ENCODE assay signal across 8 mouse cellular contexts in genomic region chr4:107178182-107178829, GRCm38 (mm10). TPM values are rescaled to one million over a fixed set of nuclear protein-coding genes. Genes with fewer than 3 reads are reported as not detected.
DNase-seq lines count a peak whose midpoint lies in the region; ATAC-seq and TF ChIP-seq lines count a peak whose summit lies in the region.

TSS of gene Tmem59 (plus strand) at chr4:107178399.

- peaks cover 37% of the 10 kb centered on the region for H3K36me3 ChIP-seq in G1E (replicated peaks)
- 0 out of 2 replicates have a peak, but pooled peaks cover 2% of the 10 kb centered on the region for H3K36me3 ChIP-seq in forebrain, embryonic 16.5 days (ENCODE audit: control insufficient read depth, insufficient read depth)
- peaks cover 18% of the 10 kb centered on the region for H3K36me3 ChIP-seq in lung, embryonic 14.5 days (ENCODE audit: insufficient read depth)
- H3K36me3 ChIP-seq in thymus, adult 2 months (ENCODE audit: control insufficient read depth, insufficient read depth, low read length): peaks cover 10% of the 10 kb centered on the region; the same call in 1 of the 2 replicates

- H3K27ac ChIP-seq in forebrain, embryonic 16.5 days (ENCODE audit: low read length): peak within 1 kb of the TSS; percentile 98
- peak within 1 kb of the TSS; percentile 98 for H3K27ac ChIP-seq in layer of hippocampus, adult 2 months
- peak within 1 kb of the TSS; percentile 93 for H3K27ac ChIP-seq in lung, embryonic 14.5 days (ENCODE audit: low read depth)
- H3K27ac ChIP-seq in olfactory bulb, adult 2 months (ENCODE audit: insufficient read depth, low read depth, low read length): peak within 1 kb of the TSS; percentile 98
- H3K27ac ChIP-seq in thymus, adult 2 months (ENCODE audit: control insufficient read depth, insufficient read depth, low read length): peak within 1 kb of the TSS; percentile 87

- under 1% methylated on average over 49 of the region's 49 CpGs for WGBS in forebrain, embryonic 16.5 days
- under 1% methylated on average over 49 of the region's 49 CpGs for WGBS in lung, embryonic 14.5 days
- WGBS in olfactory bulb, adult 2 months: under 1% methylated on average over 48 of the region's 49 CpGs
- under 1% methylated on average over 49 of the region's 49 CpGs for WGBS in thymus, adult 2 months

- peaks cover 64% of the 10 kb centered on the region for H3K4me1 ChIP-seq in G1E (ENCODE audit: insufficient read depth, low read depth, low read length)
- peaks cover 35% of the 10 kb centered on the region for H3K4me1 ChIP-seq in forebrain, embryonic 16.5 days (replicated peaks; ENCODE audit: control insufficient read depth, insufficient read depth, low read length)
- peaks cover 6% of the 10 kb centered on the region; the same call in 1 of the 2 replicates for H3K4me1 ChIP-seq in lung, embryonic 14.5 days (ENCODE audit: insufficient read depth)
- H3K4me1 ChIP-seq in olfactory bulb, adult 2 months (ENCODE audit: control insufficient read depth, insufficient read depth, low read length): peaks cover 5% of the 10 kb centered on the region; the same call in 1 of the 2 replicates
- H3K4me1 ChIP-seq in thymus, adult 2 months (replicated peaks; ENCODE audit: control insufficient read depth, insufficient read depth, low read length): peaks cover 8% of the 10 kb centered on the region; the same call in 1 of the 2 replicates

- H3K9me3 ChIP-seq in G1E (replicated peaks): no peaks in the 10 kb centered on the region
- no peaks in the 10 kb centered on the region for H3K9me3 ChIP-seq in forebrain, embryonic 16.5 days (ENCODE audit: control insufficient read depth, low read length)
- H3K9me3 ChIP-seq in lung, embryonic 14.5 days (ENCODE audit: low read depth, low read length): no peaks in the 10 kb centered on the region

- peak; percentile 85 for ATAC-seq in G1E (ENCODE audit: extremely low read depth, insufficient number of reproducible peaks, low FRiP score, poor library complexity, severe bottlenecking)
- ATAC-seq in forebrain, embryonic 16.5 days: peak; percentile 95
- peak; percentile 97 for ATAC-seq in lung, embryonic 14.5 days (ENCODE audit: insufficient read depth)

- H3K27me3 ChIP-seq in G1E (ENCODE audit: insufficient read depth, low read length): no peaks in the 10 kb centered on the region
- H3K27me3 ChIP-seq in forebrain, embryonic 16.5 days (replicated peaks; ENCODE audit: control insufficient read depth, insufficient read depth, low read length): no peaks in the 10 kb centered on the region
- no peaks in the 10 kb centered on the region for H3K27me3 ChIP-seq in lung, embryonic 14.5 days (ENCODE audit: insufficient read depth, low read length)
- H3K27me3 ChIP-seq in thymus, adult 2 months (ENCODE audit: control insufficient read depth, insufficient read depth, low read length): no peaks in the 10 kb centered on the region

- peak within 1 kb of the TSS; percentile 97 for H3K4me3 ChIP-seq in G1E (ENCODE audit: low read depth, low read length)
- peak within 1 kb of the TSS; percentile 95 for H3K4me3 ChIP-seq in forebrain, embryonic 16.5 days (replicated peaks; ENCODE audit: low read length)
- peak within 1 kb of the TSS; percentile 80 for H3K4me3 ChIP-seq in layer of hippocampus, adult 2 months
- peak within 1 kb of the TSS; percentile 97 for H3K4me3 ChIP-seq in lung, embryonic 14.5 days (ENCODE audit: low read depth, low read length)
- H3K4me3 ChIP-seq in olfactory bulb, adult 2 months (ENCODE audit: insufficient read depth, low read depth, low read length): peak within 1 kb of the TSS; percentile 94
- peak within 1 kb of the TSS; percentile 84 for H3K4me3 ChIP-seq in thymus, adult 2 months (ENCODE audit: control insufficient read depth, insufficient read depth, low read length)

- peak within 1 kb of the TSS; percentile 87 for H3K9ac ChIP-seq in forebrain, embryonic 16.5 days (replicated peaks; ENCODE audit: low read depth, low read length)
- peak within 1 kb of the TSS; percentile 87 for H3K9ac ChIP-seq in lung, embryonic 14.5 days

- TF ChIP-seq CTCF in G1E (IDR thresholded peaks at IDR 0.05; ENCODE audit: low read depth, low read length): no peak
- TF ChIP-seq CTCF in layer of hippocampus, adult 2 months (conservative IDR thresholded peaks at IDR 0.05): no peak; the same call in 1 of the 2 replicates
- peak; percentile 6; the same call in 1 of the 2 replicates for TF ChIP-seq CTCF in lung, embryonic 14.5 days (IDR thresholded peaks at IDR 0.05; ENCODE audit: low read depth)
- 0 out of 2 replicates have a peak, but pooled peaks have one; percentile 6 for TF ChIP-seq CTCF in olfactory bulb, adult 2 months (IDR thresholded peaks at IDR 0.05; ENCODE audit: insufficient read depth, low read depth, low read length)
- TF ChIP-seq CTCF in thymus, adult 2 months (IDR thresholded peaks at IDR 0.05; ENCODE audit: borderline replicate concordance, control insufficient read depth, extremely low read depth, insufficient read depth, low read length, poor library complexity): peak; percentile 51; the same call in 1 of the 2 replicates

- intact Hi-C loops in heart, postnatal 36 days (cut with DNase I): loop anchor here (2.0 to 5.0 kb wide), 5 partner anchors 74 to 526 kb away; partner anchors contain the start of genes Hspb11, Lrrc42, Ndc1 and Pars2

- peak; percentile 89 for DNase-seq in G1E (ENCODE audit: low spot score)
- DNase-seq in cerebellum, adult 18-20 months: peak; percentile 98 to 99
- DNase-seq in heart, postnatal 36 days: peak; percentile 97 to 98
- peak; percentile 94 to 96 for DNase-seq in layer of hippocampus, adult 2 months (ENCODE audit: low spot score in 2 of 2)
- peak; percentile 96 for DNase-seq in lung, embryonic 14.5 days
- DNase-seq in thymus, adult 2 months: peak; percentile 96

- peak; percentile 48 for TF ChIP-seq POLR2A in olfactory bulb, adult 2 months (IDR thresholded peaks at IDR 0.05; ENCODE audit: insufficient read depth, low read depth, low read length)
- TF ChIP-seq POLR2A in thymus, adult 2 months (IDR thresholded peaks at IDR 0.05; ENCODE audit: control insufficient read depth, extremely low read depth, insufficient read depth, low read length, poor library complexity): peak; percentile 66; the same call in 1 of the 2 replicates

- peak within 1 kb of the TSS; percentile 75 for H3K4me2 ChIP-seq in forebrain, embryonic 16.5 days (ENCODE audit: low read length)
- peak within 1 kb of the TSS; percentile 74 for H3K4me2 ChIP-seq in lung, embryonic 14.5 days

RNA-seq across cellular contexts. Expression of gene Tmem59, which starts in this region (rescaled TPM):
- total RNA-seq in G1E (2014; fragmentation: Nextera tagmentation): 191 and 209 TPM in 2 replicates
- total RNA-seq in G1E (2017): 89.2 and 113 TPM in 2 replicates
- polyA plus RNA-seq in G1E (2012): 74.2 and 102 TPM in 2 replicates
- polyA plus RNA-seq in forebrain, embryonic 16.5 days (2015; fragmentation: Nextera tagmentation; extraction: Ambion mirVana): 375 and 431 TPM in 2 replicates
- total RNA-seq in heart, postnatal 36 days (2021): 100 to 1,000 TPM; 150 to 151 TPM
- 100 to 1,000 TPM; 207 TPM for total RNA-seq in layer of hippocampus, adult 2 months (2021)
- polyA plus RNA-seq in lung, embryonic 14.5 days (2014; fragmentation: Nextera tagmentation; extraction: Ambion mirVana): 321 and 337 TPM in 2 replicates
- not detected in 2 replicates for polyA plus RNA-seq in olfactory bulb, adult 2 months (2012; ENCODE audit: insufficient read depth, insufficient read length, low replicate concordance, missing spikeins)
- polyA plus RNA-seq in thymus, adult 2 months (2012; rRNA removed): 167 and 194 TPM in 2 replicates

Comparison
In these comparisons a context has a peak if more than half of its experiments do, and no peak if none do; other contexts are left out.
1. Peak in every context shown above with its lines: DNase-seq, ATAC-seq, H3K4me3 ChIP-seq and H3K27ac ChIP-seq.
2. CTCF ChIP-seq: peak in lung, embryonic 14.5 days (single experiment), olfactory bulb, adult 2 months (single experiment) and thymus, adult 2 months (single experiment); none in G1E (single experiment) and layer of hippocampus, adult 2 months (single experiment).